Mouse (Mus musculus): Measurements from ENCODE around the gene Olfr958.

The Olfr958 gene

DNA sequence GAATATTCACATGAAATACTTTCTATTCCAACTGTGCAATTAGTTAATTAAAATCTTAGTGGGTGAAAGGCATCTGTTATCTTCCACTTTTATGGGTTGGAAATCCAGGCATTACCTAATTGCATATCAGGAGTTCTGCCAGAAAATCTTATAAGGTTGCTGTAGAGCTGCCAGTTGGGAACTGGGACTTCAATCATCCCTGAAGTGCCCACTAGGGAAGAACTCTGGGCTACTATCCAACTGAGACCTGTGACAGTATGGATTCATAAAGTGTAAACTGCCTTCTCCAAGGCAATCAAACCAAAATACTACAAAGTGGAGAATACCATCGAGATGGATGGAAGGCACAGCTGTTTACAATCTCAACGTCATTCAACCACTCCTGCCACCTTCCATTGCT, at the start of gene Olfr958:
Gene Olfr958 (minus strand): TSS at position 109 of the 400 bp plus-strand sequence.
- no peak for DNase-seq

DNA sequence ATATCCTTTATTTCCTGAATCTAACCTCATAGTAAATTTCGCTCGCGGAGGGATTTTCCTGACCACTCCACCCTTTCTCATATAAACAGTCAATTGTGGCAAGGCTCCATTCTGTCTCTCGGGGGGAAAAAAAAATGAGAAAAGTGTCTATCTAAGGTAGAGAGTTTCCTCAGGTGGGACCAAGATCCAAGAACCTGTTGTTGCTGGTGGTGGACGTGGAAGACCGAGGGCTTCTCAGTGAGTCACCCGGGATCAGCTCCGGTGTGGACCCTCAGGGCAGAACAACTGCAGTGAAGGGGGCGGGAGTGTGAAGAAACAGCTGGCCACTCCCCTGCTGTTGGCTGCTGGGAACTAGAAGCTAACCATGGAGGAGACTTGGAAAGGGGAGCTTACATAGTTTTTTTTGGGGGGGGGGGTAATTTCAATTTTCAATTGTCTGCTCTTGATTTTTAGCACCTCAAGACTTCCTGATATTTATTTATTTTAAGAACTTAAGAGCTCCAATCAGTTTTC, 49.5 kb upstream of the Olfr958 start:
- DNase-seq, result peak; percentile 72

DNA sequence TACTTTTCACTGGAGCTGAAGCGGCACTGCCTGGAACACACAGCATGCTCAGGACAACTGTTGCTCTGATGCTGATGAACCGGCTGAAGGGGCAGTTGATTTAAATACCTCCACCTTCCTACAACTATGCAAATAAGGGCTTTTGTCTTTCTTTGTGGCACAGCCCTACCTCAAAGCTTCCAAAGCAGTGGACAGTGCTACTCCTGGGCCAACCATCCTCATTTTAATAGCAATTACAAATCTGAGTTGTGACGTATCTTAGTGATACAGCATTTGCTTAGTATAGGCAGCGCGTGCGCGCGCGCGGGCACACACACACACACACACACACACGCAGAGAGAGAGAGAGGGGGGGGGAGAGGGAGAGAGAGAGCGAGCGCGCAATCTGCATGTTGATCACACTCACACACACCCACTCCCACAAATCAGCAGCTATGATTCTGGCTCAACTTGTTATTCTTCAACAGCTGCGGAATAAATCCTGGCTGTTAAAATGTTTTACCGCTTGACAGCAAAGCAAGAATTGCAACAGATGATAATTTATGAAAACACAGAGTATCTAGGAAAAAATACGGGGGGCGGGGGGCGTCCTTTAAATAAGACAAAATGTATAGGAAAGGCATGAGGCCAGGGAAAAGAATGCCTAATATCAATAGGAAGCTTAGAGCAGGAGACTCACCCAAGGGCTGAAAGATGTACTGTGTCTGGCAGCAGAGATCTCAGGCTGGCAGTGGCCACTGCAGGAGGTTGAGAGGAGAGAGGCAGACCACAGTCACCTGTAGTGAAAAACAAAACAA, 48.9 kb upstream of the Olfr958 start:
- DNase-seq, result peak; percentile 64

DNA sequence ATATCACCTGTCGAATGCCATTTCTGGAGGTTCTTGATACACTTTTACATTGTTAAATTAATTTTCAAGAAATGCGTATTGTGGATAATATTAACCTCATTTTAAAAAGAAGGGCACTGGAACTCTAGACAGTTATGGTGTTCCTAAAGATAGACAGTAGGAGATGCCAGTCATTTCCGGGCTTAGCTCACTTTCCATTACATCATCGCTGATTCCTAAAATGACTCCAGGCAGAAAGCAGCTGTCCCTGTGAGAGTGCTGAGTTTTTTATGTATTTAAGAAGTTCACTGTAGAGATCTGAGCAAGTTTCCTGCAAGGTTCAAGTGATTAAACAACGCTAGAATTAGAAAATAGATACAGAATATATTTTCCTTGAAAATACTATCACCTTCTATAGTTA, 23.2 kb upstream of the Olfr958 start:
- DNase-seq, result no peak

DNA sequence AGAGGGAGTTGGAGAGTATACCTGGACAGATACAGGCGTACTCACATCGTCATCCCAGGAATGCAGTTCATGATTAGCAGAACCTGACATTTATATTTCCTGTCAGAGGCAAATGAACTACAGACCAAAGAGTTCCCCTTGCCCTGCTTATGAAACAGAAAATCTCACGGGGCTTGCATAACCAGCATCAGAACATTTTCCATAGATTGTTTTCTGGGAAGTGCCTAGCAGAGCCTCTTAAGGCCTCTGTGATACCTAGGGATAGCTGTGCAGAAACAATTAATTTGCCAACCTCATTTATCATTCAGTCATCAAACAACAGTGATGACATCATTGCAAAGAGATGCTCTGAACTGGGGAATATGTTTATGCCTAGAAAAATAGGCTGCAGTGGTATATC, 21.6 kb upstream of the Olfr958 start, which contains the start of gene Olfr959:
Gene Olfr959 (minus strand): TSS at position 101 of the 400 bp plus-strand sequence.
- DNase-seq, result no peak

DNA sequence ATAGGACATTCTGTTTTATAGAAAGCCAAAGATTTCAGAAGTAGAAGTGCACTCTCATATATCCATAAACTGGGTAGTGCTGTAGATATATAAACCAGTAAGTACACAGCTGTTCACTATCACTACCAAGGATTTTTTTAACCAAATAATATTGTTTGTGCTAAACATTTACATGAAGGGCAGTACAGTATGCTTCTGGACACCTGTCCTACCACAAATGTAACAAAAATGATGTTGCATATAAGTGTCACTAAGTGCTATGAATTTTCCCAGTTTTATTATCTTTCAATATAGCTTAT, 4.4 kb upstream of the Olfr958 start:
- DNase-seq, result no peak

DNA sequence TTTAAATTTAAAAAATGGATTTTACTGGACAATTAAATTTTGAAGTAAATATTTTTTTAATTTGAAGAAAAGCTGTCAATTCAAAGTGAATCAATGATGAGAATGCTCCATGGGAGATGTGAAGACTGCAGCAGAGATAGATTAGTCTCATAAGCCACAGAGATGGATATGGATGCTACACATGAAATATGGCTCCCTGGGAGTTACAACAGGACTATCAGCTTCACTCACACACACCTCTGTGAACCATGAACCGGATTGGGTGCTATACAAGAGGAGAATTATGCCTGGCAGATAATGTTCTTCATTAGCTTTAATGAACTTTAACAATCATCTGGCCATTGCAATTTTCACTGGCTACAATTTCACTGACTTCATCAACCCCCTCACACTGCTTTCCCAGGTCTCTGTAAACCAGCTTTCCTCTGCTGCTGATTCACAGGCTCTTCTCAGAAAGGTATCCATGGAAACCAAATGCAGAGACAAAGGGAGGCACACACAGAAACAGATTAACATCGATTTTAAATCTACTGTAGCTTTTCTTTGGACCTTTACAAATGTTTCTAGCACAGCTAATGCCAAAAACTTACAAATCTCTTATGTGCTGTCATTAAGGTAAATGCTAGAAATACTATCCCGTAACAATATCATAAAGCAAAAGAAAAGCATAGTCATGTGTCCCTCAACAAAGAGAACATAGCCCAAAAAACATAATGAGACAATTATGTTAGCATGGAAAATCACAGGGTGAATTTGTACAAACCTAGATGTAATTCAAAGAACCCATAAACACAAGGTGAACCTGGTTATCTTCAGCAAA, 3.9 kb upstream of the Olfr958 start:
- DNase-seq, result peak; percentile 49

DNA sequence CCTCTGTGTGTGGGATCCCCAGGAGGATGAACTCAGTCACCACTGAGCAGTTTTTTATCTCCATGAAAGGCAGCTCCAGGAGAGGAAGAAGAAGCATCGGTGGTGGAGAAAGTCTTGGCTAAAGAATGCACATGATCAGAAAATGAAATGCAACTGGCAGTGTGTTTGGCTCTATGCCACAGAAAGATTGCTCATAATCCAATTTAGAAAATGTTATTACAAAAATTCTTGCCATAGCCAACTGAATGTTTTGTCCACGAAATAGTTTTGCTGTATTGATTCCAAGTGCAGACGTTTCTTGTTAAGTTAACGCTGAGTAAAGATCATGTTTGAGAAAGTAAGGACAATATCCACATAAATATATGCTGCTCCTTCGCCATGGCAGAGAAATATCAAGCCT, 3.0 kb downstream of the Olfr958 start:
- DNase-seq, result no peak

DNA sequence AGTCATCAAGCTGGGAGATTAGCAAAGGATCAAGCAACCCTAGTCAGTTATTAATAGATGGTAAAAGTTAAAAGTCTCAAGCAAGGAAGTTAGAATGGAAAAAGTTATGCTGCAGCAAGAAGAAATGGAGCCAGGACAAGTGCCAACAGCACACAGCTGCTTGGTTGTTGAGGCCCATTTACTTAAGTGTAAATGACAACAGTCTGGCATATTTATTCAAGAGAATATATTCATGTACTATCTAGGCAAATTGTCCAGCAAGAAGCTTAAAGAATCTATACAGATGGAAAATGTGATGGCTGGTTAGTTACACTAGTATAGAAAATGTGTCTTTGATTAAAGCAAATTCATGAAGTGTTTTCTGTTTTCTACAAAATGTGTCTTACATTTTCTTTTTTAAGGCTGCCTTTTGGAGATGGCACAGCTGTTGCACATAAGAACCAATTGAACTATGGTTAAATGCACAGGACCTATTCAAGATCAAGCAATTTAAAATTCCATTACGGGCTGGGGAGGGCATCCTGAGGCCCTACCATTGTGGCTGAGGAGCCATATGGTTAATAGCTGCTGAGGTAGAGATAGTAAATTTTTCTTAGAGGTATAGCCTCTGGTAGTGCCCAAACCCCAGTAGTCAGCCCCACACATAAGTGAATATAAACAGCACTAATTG, 30.1 kb downstream of the Olfr958 start:
- DNase-seq, result no peak

DNA sequence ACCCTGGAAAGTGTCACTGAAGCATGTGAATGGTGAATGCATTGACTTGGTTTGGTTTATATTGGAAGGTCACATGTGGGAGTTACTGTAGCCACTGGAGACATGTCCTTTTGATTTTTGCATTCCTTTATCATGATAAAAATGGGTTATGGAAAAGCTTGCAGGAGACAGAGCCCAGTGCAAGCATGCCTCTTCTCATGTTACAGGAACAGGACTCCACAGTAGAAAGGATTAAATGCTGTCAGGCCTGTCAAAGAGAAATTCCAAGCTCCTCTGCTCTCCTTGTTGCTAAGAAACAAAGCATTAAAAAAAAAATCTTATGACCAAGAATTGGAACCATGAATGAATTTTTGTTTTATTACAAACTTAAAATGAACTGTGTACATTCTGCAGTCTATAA, 35.3 kb downstream of the Olfr958 start:
- DNase-seq, result peak; percentile 9

DNA sequence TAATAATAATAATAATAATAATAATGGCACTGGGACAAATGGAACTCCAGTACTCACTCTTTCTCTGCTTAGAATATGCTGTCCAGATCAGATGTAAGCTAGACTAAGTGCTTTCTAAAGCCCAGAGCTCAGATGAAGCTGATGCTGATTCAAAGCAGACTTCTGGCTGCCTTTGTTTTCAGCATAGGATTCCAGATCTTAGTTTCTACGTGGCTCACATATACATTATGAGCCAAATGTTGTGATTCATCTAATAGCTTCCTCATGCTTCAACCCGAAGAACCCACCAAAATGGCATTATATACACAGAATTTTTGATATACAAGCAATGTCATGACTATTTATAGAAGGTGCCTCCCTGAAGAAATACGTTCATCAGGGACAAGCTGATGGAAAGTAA, 38.3 kb downstream of the Olfr958 start, which contains the start of gene Olfr957:
Gene Olfr957 (minus strand): TSS at position 279 of the 400 bp plus-strand sequence.
- DNase-seq, result no peak

DNA sequence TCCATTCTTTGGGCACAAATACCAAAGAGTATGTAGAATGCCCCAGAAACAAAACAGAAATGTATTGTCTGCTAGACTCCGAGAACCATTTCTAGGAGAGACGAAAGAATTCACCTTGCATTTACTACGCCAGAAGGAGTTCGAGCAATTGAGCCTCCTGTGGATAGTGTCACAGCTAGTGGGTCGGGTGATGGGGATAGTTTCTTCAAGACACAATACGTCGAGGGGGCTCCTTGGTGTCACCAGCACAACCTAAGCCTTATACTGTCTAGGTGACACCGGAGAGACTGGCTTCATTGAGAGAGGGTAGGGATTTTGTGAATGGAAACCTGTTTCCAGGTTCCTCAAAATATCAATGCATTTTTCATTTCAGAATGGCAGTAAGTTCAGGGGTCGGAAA, 44.4 kb downstream of the Olfr958 start:
- DNase-seq, result no peak

DNA sequence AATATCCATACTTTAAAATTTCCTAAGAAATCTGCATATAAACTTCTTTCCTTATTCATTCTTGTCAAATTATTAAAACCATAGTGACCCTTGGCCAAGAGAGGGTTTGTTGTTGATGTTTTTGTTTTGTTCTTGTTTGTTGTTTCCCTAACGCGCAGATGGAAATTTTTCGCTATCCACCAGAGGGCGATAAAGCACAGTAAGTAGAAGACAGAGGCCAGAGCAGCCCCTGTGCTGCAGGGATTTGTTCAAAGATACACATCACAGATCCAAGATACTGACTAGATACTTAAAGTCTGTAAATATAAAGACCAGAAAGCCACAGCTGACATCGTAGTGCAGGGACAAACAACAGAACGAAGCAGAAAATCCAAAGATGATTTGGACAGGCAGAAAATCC, 44.9 kb downstream of the Olfr958 start:
- peak; percentile 75 for DNase-seq

Data from embryo, embryonic 11 days (tissue).